In the genomic region with DNA sequence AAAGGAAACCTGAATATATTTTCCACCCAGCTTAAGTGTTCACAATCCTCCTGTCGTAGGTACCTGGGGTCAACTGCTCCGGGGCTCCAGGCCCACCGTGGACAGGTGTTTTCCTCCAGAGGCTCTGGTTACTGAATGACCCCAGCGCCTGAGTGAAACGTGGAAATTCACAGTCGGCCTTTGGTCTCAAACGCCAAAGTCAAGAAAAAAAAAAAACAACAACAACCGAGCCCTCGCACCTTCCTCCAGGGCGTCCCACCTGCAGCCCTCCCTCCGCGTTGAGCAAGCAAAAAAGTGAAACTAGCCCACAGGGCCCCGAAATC, we compare ENCODE assay signal across 8 mouse cellular contexts. TPM values are rescaled to one million over a fixed set of nuclear protein-coding genes. Genes with fewer than 3 reads are reported as not detected.
DNase-seq lines count a peak whose midpoint lies in the region; ATAC-seq and TF ChIP-seq lines count a peak whose summit lies in the region.

No protein-coding gene starts in this region.

- TF ChIP-seq CTCF in bone marrow, adult 2 months (IDR thresholded peaks at IDR 0.05; ENCODE audit: control insufficient read depth, insufficient read depth, low read length) = no peak
- no peak for TF ChIP-seq CTCF in liver, postnatal 0 days (IDR thresholded peaks at IDR 0.05; ENCODE audit: low read depth)

- peak overlapping the region; percentile 98 for H3K4me3 ChIP-seq in heart, embryonic 13.5 days
- peak overlapping the region; percentile 67 for H3K4me3 ChIP-seq in bone marrow, adult 2 months (replicated peaks; ENCODE audit: control insufficient read depth, low read depth, low read length)
- peak overlapping the region; percentile 93 for H3K4me3 ChIP-seq in hindbrain, embryonic 16.5 days (ENCODE audit: low read length)
- H3K4me3 ChIP-seq in liver, postnatal 0 days (ENCODE audit: low read depth, low read length) = peak overlapping the region; percentile 76

- no peaks in the 10 kb centered on the region for H3K9me3 ChIP-seq in heart, embryonic 13.5 days
- H3K9me3 ChIP-seq in hindbrain, embryonic 16.5 days (ENCODE audit: control insufficient read depth, low read length) = no peaks in the 10 kb centered on the region
- no peaks in the 10 kb centered on the region for H3K9me3 ChIP-seq in liver, postnatal 0 days (ENCODE audit: low read length)

- peak overlapping the region; percentile 58 for H3K27ac ChIP-seq in heart, embryonic 13.5 days (replicated peaks)
- no peak overlapping the region; the same call in 1 of the 2 replicates for H3K27ac ChIP-seq in bone marrow, adult 2 months (ENCODE audit: control insufficient read depth, insufficient read depth, low read depth, low read length, poor library complexity)
- H3K27ac ChIP-seq in hindbrain, embryonic 16.5 days (ENCODE audit: low read depth, low read length) = peak overlapping the region; percentile 82
- H3K27ac ChIP-seq in liver, postnatal 0 days (ENCODE audit: low read depth) = peak overlapping the region; percentile 96

- H3K4me2 ChIP-seq in heart, embryonic 13.5 days = peak overlapping the region; percentile 93
- H3K4me2 ChIP-seq in hindbrain, embryonic 16.5 days (ENCODE audit: low read length) = peak overlapping the region; percentile 85
- peak overlapping the region; percentile 82 for H3K4me2 ChIP-seq in liver, postnatal 0 days (ENCODE audit: low read depth, low read length)

- no peaks in the 10 kb centered on the region for H3K27me3 ChIP-seq in heart, embryonic 13.5 days (replicated peaks)
- no peaks in the 10 kb centered on the region for H3K27me3 ChIP-seq in hindbrain, embryonic 16.5 days (replicated peaks; ENCODE audit: control insufficient read depth, insufficient read depth, low read length)
- peaks cover 24% of the 10 kb centered on the region for H3K27me3 ChIP-seq in liver, postnatal 0 days (ENCODE audit: insufficient read depth, low read length)

- H3K9ac ChIP-seq in heart, embryonic 13.5 days = peak overlapping the region; percentile 99
- H3K9ac ChIP-seq in hindbrain, embryonic 16.5 days (ENCODE audit: low read depth, low read length) = peak overlapping the region; percentile 99
- peak overlapping the region; percentile 91 for H3K9ac ChIP-seq in liver, postnatal 0 days (replicated peaks)

- H3K36me3 ChIP-seq in heart, embryonic 13.5 days = no peaks in the 10 kb centered on the region
- no peaks in the 10 kb centered on the region for H3K36me3 ChIP-seq in hindbrain, embryonic 16.5 days (ENCODE audit: control insufficient read depth, insufficient read depth, low read length)
- 0 out of 2 replicates have a peak, but pooled peaks cover 6% of the 10 kb centered on the region for H3K36me3 ChIP-seq in liver, postnatal 0 days (replicated peaks; ENCODE audit: insufficient read depth, low read length)

- WGBS in heart, embryonic 13.5 days = 4% methylated on average over 13 of the region's 13 CpGs
- 3% methylated on average over 13 of the region's 13 CpGs for WGBS in bone marrow, adult 2 months
- 2% methylated on average over 13 of the region's 13 CpGs for WGBS in hindbrain, embryonic 16.5 days
- WGBS in liver, postnatal 0 days (ENCODE audit: insufficient replicate concordance) = 3% methylated on average over 13 of the region's 13 CpGs

- no peak for ATAC-seq in heart, embryonic 13.5 days (ENCODE audit: extremely low read depth, insufficient number of reproducible peaks, low FRiP score, low TSS enrichment)
- ATAC-seq in hindbrain, embryonic 16.5 days = no peak
- ATAC-seq in liver, postnatal 0 days = peak; percentile 33

- TF ChIP-seq POLR2A in bone marrow, adult 2 months (IDR thresholded peaks at IDR 0.05; ENCODE audit: borderline replicate concordance, control insufficient read depth, low read depth, low read length) = no peak

- DNase-seq in heart, adult 18-20 months = no peak
- DNase-seq in liver, postnatal 0 days = peak; percentile 29
- DNase-seq in left cerebral cortex, adult 9 months (ENCODE audit: low spot score in 2 of 2) = no peak
- DNase-seq in cerebellum, postnatal 14 days = no peak
- no peak for DNase-seq in lung, postnatal 14 days

- peaks cover 26% of the 10 kb centered on the region for H3K4me1 ChIP-seq in heart, embryonic 13.5 days
- no peaks in the 10 kb centered on the region; the same call in 1 of the 2 replicates for H3K4me1 ChIP-seq in bone marrow, adult 2 months (ENCODE audit: control insufficient read depth, insufficient read depth, low read length)
- H3K4me1 ChIP-seq in hindbrain, embryonic 16.5 days (ENCODE audit: control insufficient read depth, insufficient read depth, low read depth, low read length) = peaks cover 29% of the 10 kb centered on the region
- H3K4me1 ChIP-seq in liver, postnatal 0 days (ENCODE audit: insufficient read depth) = peaks cover 5% of the 10 kb centered on the region

- TF ChIP-seq EP300 in liver, postnatal 0 days (IDR thresholded peaks at IDR 0.05; ENCODE audit: low read depth) = no peak

RNA-seq across cellular contexts. Expression of a gene that starts 0.8 kb away (rescaled TPM):
- polyA plus RNA-seq in heart, embryonic 13.5 days (2015; fragmentation: Nextera tagmentation; extraction: Ambion mirVana) = 36.7 and 41.7 TPM in 2 replicates
- total RNA-seq in heart, adult 18-20 months (2021) = 100 to 1,000 TPM; 214 to 237 TPM
- 15.4 and 21.4 TPM in 2 replicates for polyA plus RNA-seq in bone marrow, adult 2 months (2011; ENCODE audit: insufficient read depth, insufficient read length, low replicate concordance, missing spikeins)
- polyA plus RNA-seq in hindbrain, embryonic 16.5 days (2015; fragmentation: Nextera tagmentation; extraction: Ambion mirVana) = 44.0 and 70.1 TPM in 2 replicates
- 154 and 171 TPM in 2 replicates for polyA plus RNA-seq in liver, postnatal 0 days (2015; fragmentation: Nextera tagmentation; extraction: Ambion mirVana)
